11 mouse cellular contexts compared by ENCODE assay signal in genomic region chr5:125184826-125185225, GRCm38 (mm10). TPM values are rescaled to one million over a fixed set of nuclear protein-coding genes. Genes with fewer than 3 reads are reported as not detected.
DNase-seq lines count a peak whose midpoint lies in the region; TF ChIP-seq lines count a peak whose summit lies in the region.
"Had no signal": no experiment of that assay in that cellular context is flagged by ENCODE, and none has a peak within 500 bp of the region (broad histone marks: within the 10 kb centered on the region; RNA-seq: fewer than 3 reads in every experiment).

No protein-coding gene starts in this region.

- TF ChIP-seq POLR2A in brain, embryonic 14.5 days (IDR thresholded peaks at IDR 0.05; ENCODE audit: borderline replicate concordance, extremely low read depth, insufficient read depth, insufficient read length, poor library complexity, severe bottlenecking), result no peak

- intact Hi-C loops in heart, postnatal 25 days (cut with DNase I), result no loop called here

- TF ChIP-seq CTCF in brain, embryonic 14.5 days (IDR thresholded peaks at IDR 0.05; ENCODE audit: borderline replicate concordance, extremely low read depth, insufficient read depth, insufficient read length), result no peak

- peak; percentile 54 for DNase-seq in heart, postnatal 4 days
- no peak for DNase-seq in heart, postnatal 25 days (ENCODE audit: low spot score)
- DNase-seq in 3134 (ENCODE audit: extremely low read depth, insufficient read length, low spot score), result peak; percentile 51
- DNase-seq in brain, embryonic 14.5 days (ENCODE audit: low read depth), result peak; percentile 46
- DNase-seq in kidney, postnatal 10 days, result peak; percentile 75
- no peak for DNase-seq in frontal cortex, adult 2 months (ENCODE audit: extremely low spot score in 1 of 2, low spot score in 1 of 2)
- no peak for DNase-seq in thymus, postnatal 10 days (ENCODE audit: low spot score in 2 of 2)
- DNase-seq in cerebellum, adult 9-11 months, result no peak
- DNase-seq: gastrocnemius, postnatal 10 days; right cerebral cortex, postnatal 4 days had no signal

RNA-seq across cellular contexts. Expression of gene Ncor2, which starts 5.8 kb away (rescaled TPM):
- 100 to 1,000 TPM; 104 to 112 TPM for total RNA-seq in heart, postnatal 4 days (2021)
- total RNA-seq in heart, postnatal 25 days (2021), result 10 to 100 TPM; 67.8 to 89.5 TPM
- polyA plus RNA-seq in brain, embryonic 14.5 days (2012; rRNA removed), result 31.6 and 71.5 TPM in 2 replicates
- polyA plus RNA-seq in frontal cortex, adult 2 months (2012; rRNA removed), result 115 and 145 TPM in 2 replicates
- total RNA-seq: G1E had no signal

Comparison
In these comparisons a context has a peak if more than half of its experiments do, and no peak if none do; other contexts are left out.
1. DNase-seq: peak in heart, postnatal 4 days (single experiment), 3134 (single experiment), brain, embryonic 14.5 days (single experiment) and kidney, postnatal 10 days (single experiment); none in heart, postnatal 25 days (single experiment), frontal cortex, adult 2 months (0 of 2), thymus, postnatal 10 days (0 of 2) and cerebellum, adult 9-11 months (single experiment).